Mouse (Mus musculus) liver, embryonic 12.5 days (tissue): ENCODE results near the gene Jtb. TPM values are rescaled to one million over a fixed set of nuclear protein-coding genes. Genes with fewer than 3 reads are reported as not detected.
A peak's percentile ranks its signal among the peaks of the same experiment; 100 is the strongest.
"Not testable (repeated sequence)": the region's sequence is repeated elsewhere in the genome, so short reads cannot be mapped to it uniquely, and the experiment has no call there.

Experiments
- ATAC-seq: fragments of 200-750 bp; cut with Nextera tagmentation; 2 replicates; pipeline ENCODE4 v1.8.0; 2017; ENCODE audit warnings: moderate number of reproducible peaks, mild to moderate bottlenecking, moderate library complexity
- H3K27ac ChIP-seq: fragments of 300-500 bp; sonication (generic); 2 replicates; pipeline ENCODE4 v1.5.1; 2016; ENCODE audit warnings: mild to moderate bottlenecking
- H3K27me3 ChIP-seq: fragments of 300-500 bp; sonication (generic); replicated peaks from 2 replicates; pipeline ENCODE4 v1.6.1; 2016; ENCODE audit warnings: mild to moderate bottlenecking, moderate library complexity
- H3K36me3 ChIP-seq: fragments of 300-500 bp; sonication (generic); 2 replicates; pipeline ENCODE4 v1.6.1; 2016; ENCODE audit warnings: mild to moderate bottlenecking, moderate library complexity
- H3K4me1 ChIP-seq: fragments of 300-500 bp; sonication (generic); 2 replicates; pipeline ENCODE4 v1.6.1; 2016
- H3K4me2 ChIP-seq: fragments of 300-500 bp; sonication (generic); 2 replicates; pipeline ENCODE4 v1.6.1; 2016; ENCODE audit warnings: mild to moderate bottlenecking, moderate library complexity
- H3K4me3 ChIP-seq: fragments of 300-500 bp; sonication (generic); 2 replicates; pipeline ENCODE4 v1.5.1; 2016; ENCODE audit warnings: mild to moderate bottlenecking, moderate library complexity
- H3K9ac ChIP-seq: fragments of 300-500 bp; sonication (generic); 2 replicates; pipeline ENCODE4 v1.6.1; 2016; ENCODE audit warnings: mild to moderate bottlenecking, moderate library complexity
- H3K9me3 ChIP-seq: fragments of 300-500 bp; sonication (generic); replicated peaks from 2 replicates; pipeline ENCODE4 v1.6.1; 2016; ENCODE audit warnings: mild to moderate bottlenecking, moderate library complexity
- WGBS: fragments of 180-500 bp; shearing (Covaris S2); methylation state at CpG from one replicate; pipeline ENCODE4 v1.1.7; 2016; ENCODE audit not compliant: insufficient replicate concordance; 5-methylcytosine and 5-hydroxymethylcytosine counted together
- polyA plus RNA-seq: library from polyadenylated mRNA; unstranded; fragments of >200 nt; fragmentation: Nextera tagmentation; extraction: Ambion mirVana; gene quantifications from 2 replicates; pipeline ENCODE4 v1.2.1, GENCODE M21; 2016

Jtb gene
- polyA plus RNA-seq, 1 experiment from 2014 or later: 66.4 TPM

- H3K4me1 ChIP-seq: peaks cover 18% of the 10 kb centered on the region
- 0 out of 2 replicates have a peak, but pooled peaks cover 3% of the 10 kb centered on the region for H3K9me3 ChIP-seq
- ATAC-seq: no peak
- H3K4me2 ChIP-seq: peak overlapping the region; percentile 88
- peaks cover 33% of the 10 kb centered on the region for H3K36me3 ChIP-seq
- H3K27ac ChIP-seq: peak overlapping the region; percentile 88; the same call in 1 of the 2 replicates
- 10% methylated on average over 8 of the region's 8 CpGs for WGBS
- no peaks in the 10 kb centered on the region for H3K27me3 ChIP-seq
- peak overlapping the region; percentile 84 for H3K9ac ChIP-seq
- peak overlapping the region; percentile 83 for H3K4me3 ChIP-seq
Measured at GRCm38 (mm10) chr3:90231075-90231474, 322 bp upstream of the Jtb start.

- no peak for ATAC-seq
- no peaks in the 10 kb centered on the region for H3K9me3 ChIP-seq
- peaks cover 35% of the 10 kb centered on the region for H3K4me1 ChIP-seq
- H3K4me2 ChIP-seq: no peak overlapping the region
- H3K9ac ChIP-seq: no peak overlapping the region
- H3K36me3 ChIP-seq: peaks cover 7% of the 10 kb centered on the region
- no peak overlapping the region for H3K4me3 ChIP-seq
- no peaks in the 10 kb centered on the region for H3K27me3 ChIP-seq
- H3K27ac ChIP-seq: no peak overlapping the region
- 82% methylated on average over 2 of the region's 2 CpGs for WGBS
Measured at GRCm38 (mm10) chr3:90241251-90241650, 9.9 kb downstream of the Jtb start.

- Histone ChIP-seq H3K4me3 (no peak overlapping the region), H3K4me1 (peaks cover 38% of the 10 kb centered on the region), H3K36me3 (peaks cover 3% of the 10 kb centered on the region), H3K9ac (no peak overlapping the region), H3K27ac (no peak overlapping the region), H3K9me3 (no peaks in the 10 kb centered on the region), H3K27me3 (no peaks in the 10 kb centered on the region), H3K4me2 (no peak overlapping the region)
- 0 out of 2 replicates have a peak, but pooled peaks have one; percentile 30 for ATAC-seq
- 70% methylated on average over 10 of the region's 10 CpGs for WGBS
Measured at GRCm38 (mm10) chr3:90241669-90242358, 10.4 kb downstream of the Jtb start.

GRCm38 (mm10) chr3:90242984-90243775, 11.8 kb downstream of the Jtb start, which contains the start of gene Creb3l4:
TSS of gene Creb3l4 (minus strand) at chr3:90243512.
- H3K36me3 ChIP-seq: no peaks in the 10 kb centered on the region
- 23% methylated on average over 19 of the region's 19 CpGs for WGBS
- H3K27me3 ChIP-seq: no peaks in the 10 kb centered on the region
- H3K4me2 ChIP-seq: peak within 1 kb of the TSS; percentile 52
- peak within 1 kb of the TSS; percentile 22 for H3K4me3 ChIP-seq
- no peak within 1 kb of the TSS for H3K9ac ChIP-seq
- ATAC-seq: no peak
- peaks cover 44% of the 10 kb centered on the region for H3K4me1 ChIP-seq
- no peaks in the 10 kb centered on the region for H3K9me3 ChIP-seq
- no peak within 1 kb of the TSS for H3K27ac ChIP-seq

- WGBS: 67% methylated on average over 2 of the region's 2 CpGs
- peaks cover 61% of the 10 kb centered on the region for H3K4me1 ChIP-seq
Measured at GRCm38 (mm10) chr3:90245406-90245805, 14.0 kb downstream of the Jtb start.

GRCm38 (mm10) chr3:90247630-90247959, 16.2 kb downstream of the Jtb start:
- Histone ChIP-seq H3K36me3 (peaks cover 16% of the 10 kb centered on the region), H3K4me1 (peaks cover 46% of the 10 kb centered on the region), H3K4me2 (peak overlapping the region; percentile 90), H3K9ac (peak overlapping the region; percentile 78), H3K27me3 (no peaks in the 10 kb centered on the region), H3K4me3 (peak overlapping the region; percentile 72), H3K9me3 (no peaks in the 10 kb centered on the region), H3K27ac (peak overlapping the region; percentile 82)
- ATAC-seq: peak; percentile 29
- WGBS: 4% methylated on average over 3 of the region's 3 CpGs

More at GRCm38 (mm10) chr3:90245406-90245805, 14.0 kb downstream of the Jtb start:
- Histone ChIP-seq H3K27ac (no peak overlapping the region), H3K9ac (no peak overlapping the region), H3K9me3 (no peaks in the 10 kb centered on the region), H3K27me3 (no peaks in the 10 kb centered on the region), H3K4me3 (no peak overlapping the region), H3K4me2 (no peak overlapping the region), H3K36me3 (peaks cover 2% of the 10 kb centered on the region; the same call in 1 of the 2 replicates)
- ATAC-seq: no peak

- peaks cover 41% of the 10 kb centered on the region for H3K4me1 ChIP-seq
- no peaks in the 10 kb centered on the region for H3K9me3 ChIP-seq
- H3K27me3 ChIP-seq: no peaks in the 10 kb centered on the region
- H3K4me3 ChIP-seq: peak within 1 kb of the TSS; percentile 72
- H3K9ac ChIP-seq: peak within 1 kb of the TSS; percentile 78
- peak within 1 kb of the TSS; percentile 90 for H3K4me2 ChIP-seq
- ATAC-seq: peak; percentile 90
- peaks cover 16% of the 10 kb centered on the region for H3K36me3 ChIP-seq
- peak within 1 kb of the TSS; percentile 82 for H3K27ac ChIP-seq
- WGBS: 1% methylated on average over 44 of the region's 44 CpGs
Measured at GRCm38 (mm10) chr3:90247960-90248745, 16.8 kb downstream of the Jtb start, which contains the start of gene Slc39a1. TSS of gene Slc39a1 (plus strand) at chr3:90248172.

- H3K27ac ChIP-seq: peak overlapping the region; percentile 82
Measured at GRCm38 (mm10) chr3:90248746-90249100, 17.3 kb downstream of the Jtb start.

GRCm38 (mm10) chr3:90250791-90251190, 19.4 kb downstream of the Jtb start:
- Histone ChIP-seq H3K4me3 (no peak overlapping the region), H3K36me3 (peaks cover 16% of the 10 kb centered on the region), H3K4me2 (no peak overlapping the region), H3K9me3 (no peaks in the 10 kb centered on the region), H3K27me3 (no peaks in the 10 kb centered on the region), H3K27ac (0 out of 2 replicates have a peak overlapping the region, but pooled peaks have one; percentile 10), H3K9ac (no peak overlapping the region), H3K4me1 (peaks cover 49% of the 10 kb centered on the region)
- ATAC-seq: no peak
- WGBS: 82% methylated on average over 6 of the region's 6 CpGs

More at GRCm38 (mm10) chr3:90248746-90249100, 17.3 kb downstream of the Jtb start:
- no peak for ATAC-seq
- Histone ChIP-seq H3K27me3 (no peaks in the 10 kb centered on the region), H3K4me3 (peak overlapping the region; percentile 72), H3K4me2 (peak overlapping the region; percentile 90), H3K4me1 (peaks cover 40% of the 10 kb centered on the region), H3K9ac (peak overlapping the region; percentile 78), H3K9me3 (no peaks in the 10 kb centered on the region), H3K36me3 (peaks cover 16% of the 10 kb centered on the region)
- WGBS: 2% methylated on average over 10 of the region's 10 CpGs

GRCm38 (mm10) chr3:90251731-90252226, 20.4 kb downstream of the Jtb start:
- not testable (repeated sequence) for H3K4me2 ChIP-seq, H3K9me3 ChIP-seq, ATAC-seq, H3K27ac ChIP-seq, H3K4me3 ChIP-seq, H3K27me3 ChIP-seq, H3K9ac ChIP-seq
- Histone ChIP-seq H3K4me1 (peaks cover 48% of the 10 kb centered on the region), H3K36me3 (peaks cover 18% of the 10 kb centered on the region)
- 80% methylated on average over 8 of the region's 12 CpGs for WGBS

- not testable (repeated sequence) for H3K9me3 ChIP-seq, H3K4me3 ChIP-seq, H3K4me2 ChIP-seq, ATAC-seq, H3K27ac ChIP-seq, H3K27me3 ChIP-seq, H3K9ac ChIP-seq
- WGBS: 88% methylated on average over 2 of the region's 2 CpGs
- Histone ChIP-seq H3K4me1 (peaks cover 44% of the 10 kb centered on the region), H3K36me3 (peaks cover 27% of the 10 kb centered on the region)
Measured at GRCm38 (mm10) chr3:90252659-90253058, 21.3 kb downstream of the Jtb start.
